Mouse (Mus musculus) ES-Bruce4 (cell line): Measurements from ENCODE around the gene Padi3. TPM values are rescaled to one million over a fixed set of nuclear protein-coding genes. Genes with fewer than 3 reads are reported as not detected.
A peak's percentile ranks its signal among the peaks of the same experiment; 100 is the strongest.

ENCODE experiments used
- H3K27ac ChIP-seq: 2 replicates; pipeline ENCODE4 v1.5.1; 2012; ENCODE audit warnings: low read length, inconsistent platforms; ENCODE audit not compliant: insufficient read depth
- H3K27me3 ChIP-seq: 2 replicates; pipeline ENCODE4 v1.6.1; 2012; ENCODE audit warnings: mild to moderate bottlenecking, low read length, inconsistent platforms; ENCODE audit not compliant: control insufficient read depth, poor library complexity, insufficient read depth, severe bottlenecking
- H3K36me3 ChIP-seq: 2 replicates; pipeline ENCODE4 v1.6.1; 2012; ENCODE audit warnings: inconsistent platforms, mild to moderate bottlenecking, low read length, moderate library complexity; ENCODE audit not compliant: control insufficient read depth, poor library complexity, insufficient read depth, severe bottlenecking
- H3K4me1 ChIP-seq: one replicate; pipeline ENCODE4 v1.8.1; 2011; ENCODE audit warnings: low read length; ENCODE audit not compliant: control insufficient read depth, insufficient read depth
- H3K4me3 ChIP-seq: 2 replicates; pipeline ENCODE4 v1.5.1; 2011; ENCODE audit warnings: low read depth, mild to moderate bottlenecking, low read length
- H3K9ac ChIP-seq: 2 replicates; pipeline ENCODE4 v1.6.1; 2012; ENCODE audit warnings: low read depth, mild to moderate bottlenecking, inconsistent platforms; ENCODE audit not compliant: poor library complexity, severe bottlenecking
- H3K9me3 ChIP-seq: replicated peaks from 2 replicates; pipeline ENCODE4 v1.6.1; 2012; ENCODE audit warnings: mild to moderate bottlenecking, low read length, inconsistent platforms; ENCODE audit not compliant: control insufficient read depth, poor library complexity, insufficient read depth, severe bottlenecking
- CTCF ChIP-seq: IDR thresholded peaks from one replicate; pipeline ENCODE4 v1.8.1; 2011; ENCODE audit warnings: low read depth, low read length
- EP300 ChIP-seq: IDR thresholded peaks from 2 replicates; pipeline ENCODE4 v1.6.1; 2011; ENCODE audit warnings: low read depth, low read length; ENCODE audit not compliant: insufficient read depth
- POLR2A ChIP-seq: IDR thresholded peaks from one replicate; pipeline ENCODE4 v1.8.1; 2011; ENCODE audit warnings: low read length; ENCODE audit not compliant: insufficient read depth
- polyA plus RNA-seq: library from polyadenylated mRNA; stranded (reverse); fragments of >200 nt; gene quantifications from 2 replicates; pipeline ENCODE4 v1.2.4, GENCODE M21; 2011; ENCODE audit warnings: low read depth; ENCODE audit not compliant: missing spikeins, insufficient read depth, insufficient read length

The Padi3 gene
- polyA plus RNA-seq, 1 experiment: 2.8 TPM

GRCm38 (mm10) chr4:140744654-140745053 is 65.8 kb downstream of the Padi3 start:
- Histone ChIP-seq H3K27ac (no peak overlapping the region), H3K9me3 (no peaks in the 10 kb centered on the region), H3K4me1 (no peaks in the 10 kb centered on the region), H3K9ac (no peak overlapping the region), H3K4me3 (no peak overlapping the region), H3K27me3 (no peaks in the 10 kb centered on the region), H3K36me3 (no peaks in the 10 kb centered on the region)
- TF ChIP-seq CTCF (peak; percentile 98), EP300 (peak; percentile 71), POLR2A (no peak)

GRCm38 (mm10) chr4:140743086-140743485 is 67.4 kb downstream of the Padi3 start:
- H3K27me3 ChIP-seq: no peaks in the 10 kb centered on the region
- TF ChIP-seq CTCF: no peak
- TF ChIP-seq POLR2A: no peak
- TF ChIP-seq EP300: no peak
- no peak overlapping the region for H3K9ac ChIP-seq
- no peaks in the 10 kb centered on the region for H3K9me3 ChIP-seq
- no peak overlapping the region for H3K27ac ChIP-seq
- H3K4me3 ChIP-seq: no peak overlapping the region
- no peaks in the 10 kb centered on the region for H3K4me1 ChIP-seq
- no peaks in the 10 kb centered on the region for H3K36me3 ChIP-seq

GRCm38 (mm10) chr4:140742543-140742942 is 67.9 kb downstream of the Padi3 start, which contains the start of gene Padi6:
TSS of gene Padi6 (minus strand) at chr4:140742643.
- H3K9me3 ChIP-seq: no peaks in the 10 kb centered on the region
- no peak within 1 kb of the TSS for H3K9ac ChIP-seq
- no peaks in the 10 kb centered on the region for H3K27me3 ChIP-seq
- H3K36me3 ChIP-seq: no peaks in the 10 kb centered on the region
- no peak within 1 kb of the TSS for H3K4me3 ChIP-seq
- TF ChIP-seq CTCF (no peak), POLR2A (no peak), EP300 (no peak)
- no peak within 1 kb of the TSS for H3K27ac ChIP-seq
- no peaks in the 10 kb centered on the region for H3K4me1 ChIP-seq

- H3K9me3 ChIP-seq: no peaks in the 10 kb centered on the region
- H3K9ac ChIP-seq: no peak overlapping the region
- TF ChIP-seq CTCF (no peak), EP300 (no peak), POLR2A (no peak)
- H3K27ac ChIP-seq: no peak overlapping the region
- no peaks in the 10 kb centered on the region for H3K4me1 ChIP-seq
- no peaks in the 10 kb centered on the region for H3K27me3 ChIP-seq
- H3K4me3 ChIP-seq: no peak overlapping the region
- H3K36me3 ChIP-seq: no peaks in the 10 kb centered on the region
Measured at GRCm38 (mm10) chr4:140741401-140741800, 69.0 kb downstream of the Padi3 start.

GRCm38 (mm10) chr4:140740655-140741054 is 69.8 kb downstream of the Padi3 start:
- H3K36me3 ChIP-seq: no peaks in the 10 kb centered on the region
- no peaks in the 10 kb centered on the region for H3K4me1 ChIP-seq
- no peak overlapping the region for H3K9ac ChIP-seq
- no peak overlapping the region for H3K4me3 ChIP-seq
- H3K27ac ChIP-seq: no peak overlapping the region
- H3K27me3 ChIP-seq: no peaks in the 10 kb centered on the region
- TF ChIP-seq CTCF: no peak
- TF ChIP-seq EP300: no peak
- TF ChIP-seq POLR2A: no peak
- H3K9me3 ChIP-seq: no peaks in the 10 kb centered on the region

Other genes starting within 250 kb of the Padi3 start
- gene Arhgef10l, start 144.6 kb downstream of the Padi3 start, polyA plus RNA-seq: 7.5 and 7.7 TPM in 2 replicates
- gene Rcc2, start 110.1 kb downstream of the Padi3 start, polyA plus RNA-seq: 222 and 227 TPM in 2 replicates
- 0.29 TPM in 1 of 2 replicates, not detected in the other for gene Padi6, start 68.0 kb downstream of the Padi3 start, polyA plus RNA-seq
- gene Padi4, start 36.4 kb downstream of the Padi3 start, polyA plus RNA-seq: 2.2 and 2.3 TPM in 2 replicates
- 0.29 and 0.43 TPM in 2 replicates for gene Padi1, start 35.1 kb upstream of the Padi3 start, polyA plus RNA-seq
- 6.3 TPM in 2 replicates for gene Padi2, start 95.7 kb upstream of the Padi3 start, polyA plus RNA-seq
- 99.6 and 103 TPM in 2 replicates for gene Sdhb, start 150.6 kb upstream of the Padi3 start, polyA plus RNA-seq
- 16.8 and 17.0 TPM in 2 replicates for gene Atp13a2, start 176.2 kb upstream of the Padi3 start, polyA plus RNA-seq
- 4.5 and 5.2 TPM in 2 replicates for gene Mfap2, start 199.8 kb upstream of the Padi3 start, polyA plus RNA-seq
- gene Crocc, start 249.9 kb upstream of the Padi3 start, polyA plus RNA-seq: 35.0 TPM in 2 replicates